Mouse (Mus musculus): ENCODE results near the gene Fermt2. TPM values are rescaled to one million over a fixed set of nuclear protein-coding genes. Genes with fewer than 3 reads are reported as not detected.

Fermt2 gene
- polyA plus RNA-seq, 1 experiment: 8.2 TPM

DNA sequence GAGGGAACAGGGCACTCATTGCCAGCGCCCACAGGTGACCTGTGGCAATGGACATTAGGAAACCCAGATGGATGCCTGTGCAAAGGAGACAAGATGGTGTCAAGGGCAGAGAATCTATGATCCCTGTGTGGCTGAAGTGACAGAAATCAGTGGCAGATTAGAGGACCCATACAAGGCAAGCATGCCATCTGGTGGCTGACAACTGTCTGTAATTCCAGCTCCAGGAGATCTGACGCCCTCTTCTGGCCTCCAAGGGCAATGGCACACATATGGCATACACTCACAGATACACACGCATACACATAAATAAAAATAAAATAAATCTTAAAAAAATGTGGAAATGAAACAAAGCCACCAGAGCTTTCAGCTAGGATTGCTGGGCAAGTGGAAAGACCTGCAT, 18.2 kb upstream of the Fermt2 start:
- Histone ChIP-seq H3K27me3 (ENCODE audit: control insufficient read depth, insufficient read depth, low read length) (no peaks in the 10 kb centered on the region), H3K4me3 (ENCODE audit: control insufficient read depth, insufficient read depth, low read length) (no peak overlapping the region), H3K4me1 (replicated peaks; ENCODE audit: control insufficient read depth, insufficient read depth, low read length) (no peaks in the 10 kb centered on the region), H3K36me3 (ENCODE audit: control insufficient read depth, insufficient read depth, low read length) (no peaks in the 10 kb centered on the region), H3K27ac (ENCODE audit: control insufficient read depth, insufficient read depth, low read length) (no peak overlapping the region)
- DNase-seq: no peak
- 81% methylated on average over 3 of the region's 3 CpGs for WGBS
- TF ChIP-seq CTCF (IDR thresholded peaks at IDR 0.05; ENCODE audit: borderline replicate concordance, control insufficient read depth, extremely low read depth, insufficient read depth, low read length, poor library complexity) (no peak), POLR2A (IDR thresholded peaks at IDR 0.05; ENCODE audit: control insufficient read depth, extremely low read depth, insufficient read depth, low read length, poor library complexity) (no peak)

DNA sequence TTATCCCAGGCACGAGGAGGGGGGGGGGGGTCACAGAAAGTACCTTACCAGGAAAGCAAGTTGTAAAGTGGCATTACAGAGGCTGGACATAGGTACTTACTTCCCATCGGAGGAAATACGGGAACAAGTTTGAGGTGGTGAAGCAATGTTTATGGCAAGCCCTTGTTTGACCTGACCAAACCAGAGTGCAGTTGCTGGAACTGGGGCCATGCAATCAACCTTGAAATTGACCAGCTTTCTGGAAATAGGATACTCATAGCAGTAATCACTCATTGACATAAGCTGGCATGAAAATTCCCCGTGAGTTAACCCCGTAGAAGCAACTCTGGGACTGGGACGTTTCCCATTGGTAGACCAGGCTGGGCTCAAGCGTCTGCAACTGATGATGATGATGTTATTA, 15.0 kb upstream of the Fermt2 start:
- no peaks in the 10 kb centered on the region for H3K36me3 ChIP-seq (ENCODE audit: control insufficient read depth, insufficient read depth, low read length)
- no peak overlapping the region for H3K27ac ChIP-seq (ENCODE audit: control insufficient read depth, insufficient read depth, low read length)
- no peaks in the 10 kb centered on the region for H3K4me1 ChIP-seq (replicated peaks; ENCODE audit: control insufficient read depth, insufficient read depth, low read length)
- no peak overlapping the region for H3K4me3 ChIP-seq (ENCODE audit: control insufficient read depth, insufficient read depth, low read length)
- H3K27me3 ChIP-seq (ENCODE audit: control insufficient read depth, insufficient read depth, low read length): no peaks in the 10 kb centered on the region
- TF ChIP-seq CTCF (IDR thresholded peaks at IDR 0.05; ENCODE audit: borderline replicate concordance, control insufficient read depth, extremely low read depth, insufficient read depth, low read length, poor library complexity): no peak
- no peak for TF ChIP-seq POLR2A (IDR thresholded peaks at IDR 0.05; ENCODE audit: control insufficient read depth, extremely low read depth, insufficient read depth, low read length, poor library complexity)
- WGBS: 79% methylated on average over 7 of the region's 7 CpGs
- DNase-seq: no peak

DNA sequence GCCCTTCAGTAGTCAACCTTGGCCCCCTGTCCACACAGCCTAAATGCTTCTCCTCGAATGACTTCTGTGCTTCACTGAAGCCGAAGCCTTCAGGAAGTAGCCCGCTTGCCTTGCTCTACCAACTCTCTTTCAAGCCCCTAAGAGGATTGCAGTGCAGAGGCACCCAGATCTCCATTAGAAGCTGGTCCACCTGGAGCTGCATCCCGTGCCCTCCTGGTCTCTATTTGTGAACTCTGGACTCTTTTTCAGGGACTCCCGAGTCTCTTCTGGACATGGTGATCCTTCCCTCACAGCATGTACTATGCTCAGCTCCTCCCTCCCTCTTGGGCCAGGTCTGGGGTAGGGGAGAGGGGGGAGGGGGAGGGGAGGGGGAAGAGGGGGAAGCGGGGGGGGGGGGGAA, 14.1 kb upstream of the Fermt2 start:
- no peaks in the 10 kb centered on the region for H3K27me3 ChIP-seq (ENCODE audit: control insufficient read depth, insufficient read depth, low read length)
- WGBS: 71% methylated on average over 5 of the region's 6 CpGs
- TF ChIP-seq CTCF (IDR thresholded peaks at IDR 0.05; ENCODE audit: borderline replicate concordance, control insufficient read depth, extremely low read depth, insufficient read depth, low read length, poor library complexity): no peak
- TF ChIP-seq POLR2A (IDR thresholded peaks at IDR 0.05; ENCODE audit: control insufficient read depth, extremely low read depth, insufficient read depth, low read length, poor library complexity): no peak
- H3K4me1 ChIP-seq (replicated peaks; ENCODE audit: control insufficient read depth, insufficient read depth, low read length): no peaks in the 10 kb centered on the region
- H3K4me3 ChIP-seq (ENCODE audit: control insufficient read depth, insufficient read depth, low read length): no peak overlapping the region
- DNase-seq: no peak
- no peak overlapping the region for H3K27ac ChIP-seq (ENCODE audit: control insufficient read depth, insufficient read depth, low read length)
- H3K36me3 ChIP-seq (ENCODE audit: control insufficient read depth, insufficient read depth, low read length): no peaks in the 10 kb centered on the region

DNA sequence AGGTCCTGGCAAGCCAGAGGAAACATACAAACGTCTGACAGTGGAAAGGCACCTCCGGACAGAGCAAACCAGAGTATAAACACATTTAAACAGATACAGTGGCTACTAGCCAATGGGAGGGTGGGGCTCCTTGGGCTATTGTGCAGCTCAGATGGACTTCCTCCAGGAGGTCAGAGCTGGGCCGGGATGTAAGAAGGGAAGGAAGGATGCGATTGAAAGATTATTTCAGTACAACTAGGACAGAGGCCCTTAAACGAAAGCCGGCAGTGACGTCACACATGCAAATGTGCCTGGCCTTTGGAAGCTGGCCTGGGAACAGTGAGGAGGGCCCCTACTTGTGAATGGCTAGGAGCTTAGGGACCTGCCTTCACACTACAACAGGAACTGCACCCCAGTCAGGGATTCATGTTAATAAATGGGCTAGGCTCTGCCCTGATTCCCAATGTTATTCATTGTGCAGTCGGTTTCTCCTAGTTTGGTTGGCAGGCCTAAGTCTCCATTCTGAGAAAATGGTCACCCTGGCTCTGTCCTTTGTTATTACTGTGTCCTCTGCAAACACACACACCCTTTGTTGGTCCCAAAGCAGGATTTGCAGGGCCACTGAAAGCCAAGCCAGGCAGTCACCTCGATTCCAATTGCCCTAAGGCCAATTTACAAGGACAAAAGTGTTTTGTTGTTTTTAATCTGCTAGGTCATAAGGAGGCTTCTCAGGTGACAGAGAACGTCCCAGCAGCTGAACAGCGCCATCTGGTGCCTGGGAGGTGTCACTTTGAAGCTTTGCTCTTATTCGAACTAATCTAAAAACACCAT, 9.9 kb upstream of the Fermt2 start:
- TF ChIP-seq POLR2A (IDR thresholded peaks at IDR 0.05; ENCODE audit: control insufficient read depth, extremely low read depth, insufficient read depth, low read length, poor library complexity) (no peak), CTCF (IDR thresholded peaks at IDR 0.05; ENCODE audit: borderline replicate concordance, control insufficient read depth, extremely low read depth, insufficient read depth, low read length, poor library complexity) (no peak)
- Histone ChIP-seq H3K27me3 (ENCODE audit: control insufficient read depth, insufficient read depth, low read length) (no peaks in the 10 kb centered on the region), H3K4me1 (replicated peaks; ENCODE audit: control insufficient read depth, insufficient read depth, low read length) (no peaks in the 10 kb centered on the region), H3K27ac (ENCODE audit: control insufficient read depth, insufficient read depth, low read length) (no peak overlapping the region), H3K36me3 (ENCODE audit: control insufficient read depth, insufficient read depth, low read length) (no peaks in the 10 kb centered on the region), H3K4me3 (ENCODE audit: control insufficient read depth, insufficient read depth, low read length) (no peak overlapping the region)
- DNase-seq: peak; percentile 15
- WGBS: 45% methylated on average over 12 of the region's 12 CpGs

DNA sequence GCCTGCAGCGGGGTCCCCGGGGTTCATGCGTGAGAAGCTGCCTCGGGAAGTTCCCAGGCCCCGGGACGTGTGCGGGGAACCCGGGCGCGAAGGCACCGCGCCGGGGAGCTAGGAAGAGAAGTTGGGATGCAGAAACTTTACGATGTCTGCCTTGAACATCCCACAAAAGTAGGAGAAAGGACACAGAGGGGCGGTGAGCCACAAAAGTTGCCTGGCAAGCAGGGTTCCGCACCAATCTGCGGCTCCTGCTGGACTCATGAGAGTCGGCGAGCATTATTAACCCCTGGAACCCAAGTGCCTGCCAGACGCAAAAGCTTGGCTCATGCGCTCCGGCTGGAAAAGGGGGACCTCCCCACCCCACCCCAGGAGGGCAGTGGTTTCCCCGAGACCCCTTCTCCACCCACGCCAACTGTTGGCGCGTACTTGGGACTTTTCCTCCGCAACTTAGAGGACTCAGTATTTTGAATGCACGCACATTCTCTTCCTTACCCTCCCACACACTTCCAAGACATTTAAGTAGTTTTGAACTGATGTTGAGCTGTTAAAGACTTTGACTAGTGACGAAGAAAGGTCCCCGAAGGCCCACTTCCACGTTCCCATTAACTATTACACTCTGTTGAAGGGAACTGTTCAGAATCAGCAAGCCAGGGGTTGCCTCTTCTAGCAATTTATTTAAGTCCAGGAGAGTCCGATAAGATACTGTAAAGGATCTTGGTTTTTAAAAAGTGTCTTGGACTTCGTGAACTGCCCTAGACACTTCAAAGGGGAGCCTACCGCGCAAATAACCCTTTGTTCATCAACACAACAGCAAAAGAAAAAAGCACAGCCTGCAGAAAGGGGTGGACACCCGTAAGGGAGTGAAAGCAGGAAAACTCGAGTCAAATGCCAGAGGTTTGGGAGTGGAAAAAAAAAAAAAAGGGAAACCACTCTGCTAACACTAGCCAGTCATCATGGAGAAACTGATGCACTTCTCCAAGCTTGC, 737 bp upstream of the Fermt2 start:
- Histone ChIP-seq H3K4me1 (replicated peaks; ENCODE audit: control insufficient read depth, insufficient read depth, low read length) (no peaks in the 10 kb centered on the region), H3K36me3 (ENCODE audit: control insufficient read depth, insufficient read depth, low read length) (no peaks in the 10 kb centered on the region), H3K27me3 (ENCODE audit: control insufficient read depth, insufficient read depth, low read length) (peaks cover 3% of the 10 kb centered on the region; the same call in 1 of the 2 replicates), H3K4me3 (ENCODE audit: control insufficient read depth, insufficient read depth, low read length) (peak overlapping the region; percentile 21; the same call in 1 of the 2 replicates), H3K27ac (ENCODE audit: control insufficient read depth, insufficient read depth, low read length) (no peak overlapping the region)
- no peak for DNase-seq
- WGBS: 10% methylated on average over 37 of the region's 37 CpGs
- TF ChIP-seq CTCF (IDR thresholded peaks at IDR 0.05; ENCODE audit: borderline replicate concordance, control insufficient read depth, extremely low read depth, insufficient read depth, low read length, poor library complexity) (no peak), POLR2A (IDR thresholded peaks at IDR 0.05; ENCODE audit: control insufficient read depth, extremely low read depth, insufficient read depth, low read length, poor library complexity) (no peak)

DNA sequence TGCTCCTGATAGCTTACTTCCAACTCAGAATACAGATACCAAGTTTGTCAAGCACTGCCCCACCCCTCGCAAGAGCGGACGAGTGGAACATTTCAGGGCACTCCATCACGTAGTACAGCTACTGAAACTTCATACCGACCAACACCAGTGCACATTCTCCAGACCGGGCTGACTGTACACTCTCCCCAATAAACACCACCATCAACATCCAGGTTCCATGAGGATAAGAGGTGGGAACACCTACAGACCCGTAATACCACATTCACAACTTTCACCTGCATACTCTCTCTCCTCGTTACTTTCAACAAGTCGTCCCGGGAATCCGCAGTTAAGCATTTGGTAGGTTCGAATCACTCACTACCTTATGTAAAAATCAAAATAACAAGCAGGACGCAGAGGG, 1.1 kb downstream of the Fermt2 start:
- no peak for DNase-seq

More for the DNA sequence above, 1.1 kb downstream of the Fermt2 start:
- H3K4me3 ChIP-seq (ENCODE audit: control insufficient read depth, insufficient read depth, low read length): no peak overlapping the region
- WGBS: 20% methylated on average over 13 of the region's 13 CpGs
- no peak for TF ChIP-seq CTCF (IDR thresholded peaks at IDR 0.05; ENCODE audit: borderline replicate concordance, control insufficient read depth, extremely low read depth, insufficient read depth, low read length, poor library complexity)
- TF ChIP-seq POLR2A (IDR thresholded peaks at IDR 0.05; ENCODE audit: control insufficient read depth, extremely low read depth, insufficient read depth, low read length, poor library complexity): no peak
- H3K27me3 ChIP-seq (ENCODE audit: control insufficient read depth, insufficient read depth, low read length): peaks cover 3% of the 10 kb centered on the region; the same call in 1 of the 2 replicates
- no peaks in the 10 kb centered on the region for H3K4me1 ChIP-seq (replicated peaks; ENCODE audit: control insufficient read depth, insufficient read depth, low read length)
- H3K36me3 ChIP-seq (ENCODE audit: control insufficient read depth, insufficient read depth, low read length): no peaks in the 10 kb centered on the region
- H3K27ac ChIP-seq (ENCODE audit: control insufficient read depth, insufficient read depth, low read length): no peak overlapping the region

Data from thymus, adult 2 months (tissue).